Mouse (Mus musculus): ENCODE measurements around the gene Pid1. TPM values are rescaled to one million over a fixed set of nuclear protein-coding genes. Genes with fewer than 3 reads are reported as not detected.

Pid1 gene
- total and polyA plus RNA-seq, 3 experiments: not detected

DNA sequence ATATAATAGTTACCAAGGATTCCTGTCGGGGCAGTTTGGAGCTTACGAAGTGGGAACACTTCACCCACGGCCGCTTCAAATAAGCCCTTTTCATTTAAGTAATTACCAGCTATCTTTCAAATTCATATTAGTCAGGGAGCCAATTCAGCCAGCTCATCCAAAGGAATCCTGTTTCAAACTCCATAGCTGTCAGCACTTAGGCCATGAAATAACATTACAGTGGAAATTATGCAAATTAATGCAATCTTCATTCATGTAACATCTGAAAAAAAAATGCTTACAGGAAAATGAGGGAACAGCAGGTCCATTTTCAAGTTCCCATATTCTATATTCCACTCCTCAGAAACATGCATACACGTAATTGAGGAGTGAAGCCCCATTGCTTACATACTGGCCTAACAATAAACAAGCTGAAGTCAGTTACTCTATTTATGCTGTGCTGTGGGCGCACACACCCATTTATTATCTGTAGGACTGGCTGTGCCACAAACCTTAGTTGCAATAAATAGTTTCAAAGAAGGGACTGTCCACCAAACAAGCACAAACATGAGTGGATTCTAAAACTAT is 114.1 kb downstream of the Pid1 start:
- Histone ChIP-seq H3K79me2 (replicated peaks; ENCODE audit: control insufficient read depth, extremely low read depth, insufficient read depth, poor library complexity, severe bottlenecking) (no peaks in the 10 kb centered on the region), H3K27ac (ENCODE audit: insufficient read depth, low read depth) (no peak overlapping the region), H3K4me2 (ENCODE audit: insufficient read depth, low read depth, poor library complexity, severe bottlenecking) (no peak overlapping the region), H3K27me3 (replicated peaks) (no peaks in the 10 kb centered on the region), H3K9ac (ENCODE audit: insufficient read depth, low read depth) (no peak overlapping the region), H3K9me3 (replicated peaks; ENCODE audit: low read length) (no peaks in the 10 kb centered on the region), H3K4me1 (ENCODE audit: control insufficient read depth in 1 of 2, insufficient read depth in 2 of 2) (no peaks in the 10 kb centered on the region), H3K36me3 (replicated peaks in 1 of 2; ENCODE audit: control insufficient read depth in 1 of 2, insufficient read depth in 1 of 2, low read length in 1 of 2) (no peaks in the 10 kb centered on the region), H3K4me3 (replicated peaks in 1 of 3; ENCODE audit: low read depth in 2 of 3, low read length in 2 of 3, poor library complexity in 1 of 3) (no peak overlapping the region)
- in situ Hi-C loops (cut with MboI; ENCODE audit: low pct_ligation_motif_present, low pct_unique_long_range_greater_than_20kb, low sequenced_read_pairs) (no loop called here), dilution Hi-C loops (cut with MboI; ENCODE audit: extremely low pct_ligation_motif_present, extremely low pct_unique_long_range_greater_than_20kb, low sequenced_read_pairs) (no loop called here)
- TF ChIP-seq MEF2A (IDR thresholded peaks at IDR 0.05; ENCODE audit: borderline replicate concordance, low read depth, low read length) (no peak), NELFE (IDR thresholded peaks at IDR 0.05; ENCODE audit: low read depth, low read length) (no peak), GABPA (IDR thresholded peaks at IDR 0.05; ENCODE audit: insufficient replicate concordance, low read depth, low read length) (no peak), MYC (IDR thresholded peaks at IDR 0.05; ENCODE audit: low read depth, low read length) (no peak), ZNF384 (IDR thresholded peaks at IDR 0.05; ENCODE audit: low read depth, low read length) (no peak), MXI1 (IDR thresholded peaks at IDR 0.05; ENCODE audit: low read depth, low read length) (no peak), MAFK (IDR thresholded peaks at IDR 0.05; ENCODE audit: insufficient replicate concordance, low read length) (no peak), MAX (IDR thresholded peaks at IDR 0.05; ENCODE audit: low read length) (no peak), ZC3H11A (IDR thresholded peaks at IDR 0.05; ENCODE audit: low read depth, low read length) (no peak), EP300 (IDR thresholded peaks at IDR 0.05; ENCODE audit: low read length) (no peak), SIN3A (IDR thresholded peaks at IDR 0.05; ENCODE audit: low read length) (no peak), BHLHE40 (IDR thresholded peaks at IDR 0.05; ENCODE audit: low read depth, low read length) (no peak), IRF4 (IDR thresholded peaks at IDR 0.05; ENCODE audit: low read depth, low read length) (no peak), ZMIZ1 (IDR thresholded peaks at IDR 0.05; ENCODE audit: low read depth, low read length) (no peak), ZKSCAN1 (IDR thresholded peaks at IDR 0.05; ENCODE audit: borderline replicate concordance, low read depth, low read length) (no peak), PAX5 (IDR thresholded peaks at IDR 0.05; ENCODE audit: low read length) (no peak), POLR2A (IDR thresholded peaks at IDR 0.05; ENCODE audit: low read depth, low read length) (no peak), MAZ (IDR thresholded peaks at IDR 0.05; ENCODE audit: low read depth, low read length) (no peak), RCOR1 (conservative IDR thresholded peaks at IDR 0.05; ENCODE audit: low read depth, low read length) (no peak), UBTF (IDR thresholded peaks at IDR 0.05; ENCODE audit: low read depth, low read length) (no peak)
- no peak for DNase-seq (ENCODE audit: extremely low read depth)

GRCm38 (mm10) chr1:84247111-84247510 is 116.9 kb downstream of the Pid1 start:
- Histone ChIP-seq H3K27me3 (replicated peaks) (no peaks in the 10 kb centered on the region), H3K4me1 (ENCODE audit: control insufficient read depth in 1 of 2, insufficient read depth in 2 of 2) (no peaks in the 10 kb centered on the region), H3K9me3 (replicated peaks; ENCODE audit: low read length) (no peaks in the 10 kb centered on the region), H3K36me3 (replicated peaks in 1 of 2; ENCODE audit: control insufficient read depth in 1 of 2, insufficient read depth in 1 of 2, low read length in 1 of 2) (no peaks in the 10 kb centered on the region), H3K9ac (ENCODE audit: insufficient read depth, low read depth) (no peak overlapping the region), H3K4me3 (replicated peaks in 1 of 3; ENCODE audit: low read depth in 2 of 3, low read length in 2 of 3, poor library complexity in 1 of 3) (no peak overlapping the region), H3K27ac (ENCODE audit: insufficient read depth, low read depth) (no peak overlapping the region), H3K4me2 (ENCODE audit: insufficient read depth, low read depth, poor library complexity, severe bottlenecking) (no peak overlapping the region), H3K79me2 (replicated peaks; ENCODE audit: control insufficient read depth, extremely low read depth, insufficient read depth, poor library complexity, severe bottlenecking) (no peaks in the 10 kb centered on the region)
- TF ChIP-seq SIN3A (IDR thresholded peaks at IDR 0.05; ENCODE audit: low read length) (no peak), HCFC1 (IDR thresholded peaks at IDR 0.05; ENCODE audit: low read depth, low read length) (no peak), MXI1 (IDR thresholded peaks at IDR 0.05; ENCODE audit: low read depth, low read length) (no peak), ZKSCAN1 (IDR thresholded peaks at IDR 0.05; ENCODE audit: borderline replicate concordance, low read depth, low read length) (no peak), EP300 (IDR thresholded peaks at IDR 0.05; ENCODE audit: low read length) (no peak), ETS1 (conservative IDR thresholded peaks at IDR 0.05; ENCODE audit: low read depth, low read length) (no peak), CTCF (conservative IDR thresholded peaks at IDR 0.05 in 1 of 2, IDR thresholded peaks at IDR 0.05 in 1 of 2; ENCODE audit: low read depth in 2 of 2, low read length in 2 of 2) (no peak), MAFK (IDR thresholded peaks at IDR 0.05; ENCODE audit: insufficient replicate concordance, low read length) (no peak), IRF4 (IDR thresholded peaks at IDR 0.05; ENCODE audit: low read depth, low read length) (no peak), NRF1 (IDR thresholded peaks at IDR 0.05; ENCODE audit: low read depth, low read length) (no peak), JUND (conservative IDR thresholded peaks at IDR 0.05; ENCODE audit: low read depth, low read length) (no peak), ZMIZ1 (IDR thresholded peaks at IDR 0.05; ENCODE audit: low read depth, low read length) (no peak)
- in situ Hi-C loops (cut with MboI; ENCODE audit: low pct_ligation_motif_present, low pct_unique_long_range_greater_than_20kb, low sequenced_read_pairs): no loop called here
- dilution Hi-C loops (cut with MboI; ENCODE audit: extremely low pct_ligation_motif_present, extremely low pct_unique_long_range_greater_than_20kb, low sequenced_read_pairs): no loop called here
- DNase-seq (ENCODE audit: extremely low read depth): no peak

Measured in CH12.LX (cell line).